Mouse (Mus musculus): ENCODE data around the gene Olfr553. TPM values are rescaled to one million over a fixed set of nuclear protein-coding genes. Genes with fewer than 3 reads are reported as not detected.

The Olfr553 gene
- total RNA-seq, 2 experiments from 2014 or later: not detected

Other genes with a start within 250 kb of the Olfr553 start
- 10 to 100 TPM; 12.9 to 15.1 TPM for gene Rrm1, start 176.5 kb downstream of the Olfr553 start, total RNA-seq (2021)
- not detected for gene Olfr543, start 136.5 kb downstream of the Olfr553 start, total RNA-seq (2021)
- not detected for gene Olfr544, start 129.9 kb downstream of the Olfr553 start, total RNA-seq (2021)
- gene Olfr545, start 118.6 kb downstream of the Olfr553 start, total RNA-seq (2021): not detected
- not detected for gene Olfr547, start 83.5 kb downstream of the Olfr553 start, total RNA-seq (2021)
- not detected for gene Olfr548-ps1, start 77.3 kb downstream of the Olfr553 start, total RNA-seq (2021)
- gene Olfr549, start 68.3 kb downstream of the Olfr553 start, total RNA-seq (2021): not detected
- gene Trim21, start 52.7 kb downstream of the Olfr553 start, total RNA-seq (2021): 1 to 10 TPM; 1.7 to 2.8 TPM
- under 1 TPM in 1 of 2 experiments, not detected in 1; 0.08 TPM for gene Olfr550, start 46.8 kb downstream of the Olfr553 start, total RNA-seq (2021)
- not detected for gene Olfr551, start 26.3 kb downstream of the Olfr553 start, total RNA-seq (2021)
- under 1 TPM in 1 of 2 experiments, not detected in 1; 0.10 TPM for gene Olfr552, start 20.4 kb downstream of the Olfr553 start, total RNA-seq (2021)
- gene Olfr554, start 20.2 kb upstream of the Olfr553 start, total RNA-seq (2021): not detected
- gene Olfr555, start 40.6 kb upstream of the Olfr553 start, total RNA-seq (2021): not detected
- gene Olfr556, start 46.7 kb upstream of the Olfr553 start, total RNA-seq (2021): not detected
- gene Trim68, start 69.1 kb upstream of the Olfr553 start, total RNA-seq (2021): 1 to 10 TPM; 3.6 to 4.2 TPM
- not detected for gene Olfr557, start 77.7 kb upstream of the Olfr553 start, total RNA-seq (2021)
- gene Olfr558, start 84.0 kb upstream of the Olfr553 start, total RNA-seq (2021): 1 to 10 TPM; 1.5 to 1.7 TPM
- gene Olfr33, start 100.9 kb upstream of the Olfr553 start, total RNA-seq (2021): not detected
- not detected for gene Olfr559, start 109.3 kb upstream of the Olfr553 start, total RNA-seq (2021)
- under 1 TPM in 1 of 2 experiments, not detected in 1; 0.17 TPM for gene Olfr560, start 141.1 kb upstream of the Olfr553 start, total RNA-seq (2021)
- gene Olfr78, start 141.3 kb upstream of the Olfr553 start, total RNA-seq (2021): under 1 TPM; 0.47 to 0.54 TPM
- gene Olfr561, start 153.0 kb upstream of the Olfr553 start, total RNA-seq (2021): not detected
- gene Olfr564, start 185.3 kb upstream of the Olfr553 start, total RNA-seq (2021): not detected
- gene Olfr566, start 240.5 kb upstream of the Olfr553 start, total RNA-seq (2021): not detected

Data from gastrocnemius, postnatal 36 days (tissue).